Mouse (Mus musculus): ENCODE data around the gene G0s2. TPM values are rescaled to one million over a fixed set of nuclear protein-coding genes. Genes with fewer than 3 reads are reported as not detected.
"Not testable (repeated sequence)": the region's sequence is repeated elsewhere in the genome, so short reads cannot be mapped to it uniquely, and the experiment has no call there.

G0s2 gene
- total and polyA plus RNA-seq, 3 experiments: not detected

DNA sequence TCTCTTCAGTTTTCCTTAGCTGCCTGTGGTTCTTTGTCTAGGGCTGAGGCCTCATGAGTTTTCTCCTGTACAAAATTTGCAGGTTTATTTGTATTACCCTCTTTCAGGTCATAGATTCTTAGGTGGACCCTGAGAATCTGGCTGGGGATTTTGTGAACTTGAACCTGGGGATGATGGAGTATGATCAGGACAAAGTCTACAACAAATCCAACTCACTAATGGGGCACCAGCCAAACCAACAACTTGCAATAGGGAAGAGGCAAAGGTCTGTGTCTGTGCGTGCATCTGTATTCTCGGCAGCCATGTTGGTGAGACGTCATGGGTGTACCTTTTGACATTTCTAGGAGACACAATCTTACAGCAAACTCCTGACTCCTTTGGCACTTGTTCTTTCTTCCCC is 16.1 kb upstream of the G0s2 start:
- Histone ChIP-seq H3K4me1 (ENCODE audit: control insufficient read depth in 1 of 2, insufficient read depth in 2 of 2) (peaks cover 0 to 4% of the 10 kb centered on the region in 2 experiments; a peak in 1 of 4 replicates), H3K79me2 (replicated peaks; ENCODE audit: control insufficient read depth, extremely low read depth, insufficient read depth, poor library complexity, severe bottlenecking) (no peaks in the 10 kb centered on the region), H3K4me2 (ENCODE audit: insufficient read depth, low read depth, poor library complexity, severe bottlenecking) (no peak overlapping the region), H3K36me3 (replicated peaks in 1 of 2; ENCODE audit: control insufficient read depth in 1 of 2, insufficient read depth in 1 of 2, low read length in 1 of 2) (no peaks in the 10 kb centered on the region), H3K27me3 (replicated peaks) (no peaks in the 10 kb centered on the region), H3K4me3 (replicated peaks in 1 of 3; ENCODE audit: low read depth in 2 of 3, low read length in 2 of 3, poor library complexity in 1 of 3) (no peak overlapping the region), H3K9ac (ENCODE audit: insufficient read depth, low read depth) (no peak overlapping the region), H3K9me3 (replicated peaks; ENCODE audit: low read length) (no peaks in the 10 kb centered on the region), H3K27ac (ENCODE audit: insufficient read depth, low read depth) (no peak overlapping the region)
- no peak for DNase-seq (ENCODE audit: extremely low read depth)
- in situ Hi-C loops (cut with MboI; ENCODE audit: low pct_ligation_motif_present, low pct_unique_long_range_greater_than_20kb, low sequenced_read_pairs) (no loop called here), dilution Hi-C loops (cut with MboI; ENCODE audit: extremely low pct_ligation_motif_present, extremely low pct_unique_long_range_greater_than_20kb, low sequenced_read_pairs) (no loop called here)
- TF ChIP-seq MAFK (IDR thresholded peaks at IDR 0.05; ENCODE audit: insufficient replicate concordance, low read length) (no peak), ELF1 (IDR thresholded peaks at IDR 0.05; ENCODE audit: low read depth, low read length) (no peak), CHD1 (IDR thresholded peaks at IDR 0.05; ENCODE audit: low read depth, low read length) (no peak), ZNF384 (IDR thresholded peaks at IDR 0.05; ENCODE audit: low read depth, low read length) (no peak), POLR2AphosphoS2 (IDR thresholded peaks at IDR 0.05; ENCODE audit: low read depth, low read length) (no peak), NRF1 (IDR thresholded peaks at IDR 0.05; ENCODE audit: low read depth, low read length) (no peak), IRF4 (IDR thresholded peaks at IDR 0.05; ENCODE audit: low read depth, low read length) (no peak), JUND (conservative IDR thresholded peaks at IDR 0.05; ENCODE audit: low read depth, low read length) (no peak), GABPA (IDR thresholded peaks at IDR 0.05; ENCODE audit: insufficient replicate concordance, low read depth, low read length) (no peak), ZKSCAN1 (IDR thresholded peaks at IDR 0.05; ENCODE audit: borderline replicate concordance, low read depth, low read length) (no peak), RCOR1 (conservative IDR thresholded peaks at IDR 0.05; ENCODE audit: low read depth, low read length) (no peak), BHLHE40 (IDR thresholded peaks at IDR 0.05; ENCODE audit: low read depth, low read length) (no peak), SIN3A (IDR thresholded peaks at IDR 0.05; ENCODE audit: low read length) (no peak), MXI1 (IDR thresholded peaks at IDR 0.05; ENCODE audit: low read depth, low read length) (no peak), JUN (IDR thresholded peaks at IDR 0.05; ENCODE audit: insufficient read depth, low read depth, low read length) (no peak), USF2 (conservative IDR thresholded peaks at IDR 0.05; ENCODE audit: low read depth, low read length) (no peak), RAD21 (IDR thresholded peaks at IDR 0.05; ENCODE audit: low read depth, low read length) (no peak), ZMIZ1 (IDR thresholded peaks at IDR 0.05; ENCODE audit: low read depth, low read length) (no peak), SMC3 (IDR thresholded peaks at IDR 0.05; ENCODE audit: low read depth, low read length) (no peak)

DNA sequence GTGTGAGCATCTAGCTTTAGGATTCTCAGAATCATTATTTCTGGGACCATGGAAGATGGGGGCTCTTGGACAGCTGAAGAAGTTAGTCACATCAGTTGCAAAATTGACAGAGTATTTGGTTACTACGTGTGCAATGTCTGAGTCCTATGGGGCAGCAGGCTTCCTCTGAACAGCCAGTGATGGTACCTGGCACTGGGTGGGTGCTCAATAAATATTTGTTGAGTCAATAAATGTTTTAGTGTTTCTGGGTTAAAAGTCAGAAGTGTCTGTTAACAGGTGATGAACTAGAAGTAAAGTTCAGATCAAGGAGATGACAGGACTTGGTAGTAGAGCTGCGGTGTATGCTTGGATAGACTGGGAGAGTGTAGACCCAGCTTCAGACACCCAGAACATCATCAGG is 14.6 kb upstream of the G0s2 start:
- dilution Hi-C loops (cut with MboI; ENCODE audit: extremely low pct_ligation_motif_present, extremely low pct_unique_long_range_greater_than_20kb, low sequenced_read_pairs) (no loop called here), in situ Hi-C loops (cut with MboI; ENCODE audit: low pct_ligation_motif_present, low pct_unique_long_range_greater_than_20kb, low sequenced_read_pairs) (no loop called here)
- no peaks in the 10 kb centered on the region for H3K36me3 ChIP-seq (replicated peaks in 1 of 2; ENCODE audit: control insufficient read depth in 1 of 2, insufficient read depth in 1 of 2, low read length in 1 of 2)
- no peak overlapping the region for H3K27ac ChIP-seq (ENCODE audit: insufficient read depth, low read depth)
- H3K9me3 ChIP-seq (replicated peaks; ENCODE audit: low read length): no peaks in the 10 kb centered on the region
- no peak overlapping the region for H3K4me3 ChIP-seq (replicated peaks in 1 of 3; ENCODE audit: low read depth in 2 of 3, low read length in 2 of 3, poor library complexity in 1 of 3)
- no peaks in the 10 kb centered on the region for H3K79me2 ChIP-seq (replicated peaks; ENCODE audit: control insufficient read depth, extremely low read depth, insufficient read depth, poor library complexity, severe bottlenecking)
- no peaks in the 10 kb centered on the region for H3K27me3 ChIP-seq (replicated peaks)
- no peak overlapping the region for H3K9ac ChIP-seq (ENCODE audit: insufficient read depth, low read depth)
- no peak for DNase-seq (ENCODE audit: extremely low read depth)
- H3K4me1 ChIP-seq (ENCODE audit: control insufficient read depth in 1 of 2, insufficient read depth in 2 of 2): peaks cover 0 to 4% of the 10 kb centered on the region in 2 experiments; a peak in 1 of 4 replicates
- no peak for TF ChIP-seq KAT2A (IDR thresholded peaks at IDR 0.05; ENCODE audit: insufficient replicate concordance, low read length)
- TF ChIP-seq CHD1 (IDR thresholded peaks at IDR 0.05; ENCODE audit: low read depth, low read length): no peak
- no peak for TF ChIP-seq MAFK (IDR thresholded peaks at IDR 0.05; ENCODE audit: insufficient replicate concordance, low read length)
- H3K4me2 ChIP-seq (ENCODE audit: insufficient read depth, low read depth, poor library complexity, severe bottlenecking): no peak overlapping the region

DNA sequence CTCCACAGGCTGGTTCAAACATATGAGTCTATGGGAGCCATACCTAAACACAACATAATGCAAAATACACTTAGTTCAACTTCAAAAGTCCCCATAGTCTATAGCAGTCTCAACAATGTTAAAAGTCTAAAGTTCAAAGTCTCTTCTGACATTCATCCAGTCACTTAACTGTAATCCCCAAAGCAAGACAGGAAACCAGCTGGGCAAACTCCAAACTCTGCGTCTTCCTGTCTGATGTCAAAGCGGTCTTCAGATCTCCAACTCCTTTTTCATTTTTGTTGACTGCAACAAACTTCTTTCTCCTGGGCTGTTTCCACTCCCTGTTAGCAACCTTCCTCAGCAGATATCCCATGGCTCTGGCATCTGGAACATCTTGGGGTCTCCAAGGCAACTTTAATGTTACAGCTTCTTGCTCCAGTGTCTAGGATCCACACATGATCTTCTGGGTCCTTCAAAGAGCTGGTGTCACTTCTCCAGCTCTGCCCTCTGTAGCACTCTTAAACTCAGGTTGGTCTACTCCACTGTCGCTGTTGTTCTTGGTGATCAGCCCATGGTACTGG is 12.8 kb upstream of the G0s2 start:
- H3K27me3 ChIP-seq (replicated peaks); H3K79me2 ChIP-seq (replicated peaks; ENCODE audit: control insufficient read depth, extremely low read depth, insufficient read depth, poor library complexity, severe bottlenecking); H3K36me3 ChIP-seq (replicated peaks in 1 of 2; ENCODE audit: control insufficient read depth in 1 of 2, insufficient read depth in 1 of 2, low read length in 1 of 2); DNase-seq (ENCODE audit: extremely low read depth); H3K4me2 ChIP-seq (ENCODE audit: insufficient read depth, low read depth, poor library complexity, severe bottlenecking); H3K9me3 ChIP-seq (replicated peaks; ENCODE audit: low read length); in situ Hi-C loops (cut with MboI; ENCODE audit: low pct_ligation_motif_present, low pct_unique_long_range_greater_than_20kb, low sequenced_read_pairs); H3K9ac ChIP-seq (ENCODE audit: insufficient read depth, low read depth); dilution Hi-C loops (cut with MboI; ENCODE audit: extremely low pct_ligation_motif_present, extremely low pct_unique_long_range_greater_than_20kb, low sequenced_read_pairs); H3K4me1 ChIP-seq (ENCODE audit: control insufficient read depth in 1 of 2, insufficient read depth in 2 of 2); H3K27ac ChIP-seq (ENCODE audit: insufficient read depth, low read depth); H3K4me3 ChIP-seq (replicated peaks in 1 of 3; ENCODE audit: low read depth in 2 of 3, low read length in 2 of 3, poor library complexity in 1 of 3): not testable (repeated sequence)
